Mouse (Mus musculus): ENCODE data around the gene Ttc22.

DNA sequence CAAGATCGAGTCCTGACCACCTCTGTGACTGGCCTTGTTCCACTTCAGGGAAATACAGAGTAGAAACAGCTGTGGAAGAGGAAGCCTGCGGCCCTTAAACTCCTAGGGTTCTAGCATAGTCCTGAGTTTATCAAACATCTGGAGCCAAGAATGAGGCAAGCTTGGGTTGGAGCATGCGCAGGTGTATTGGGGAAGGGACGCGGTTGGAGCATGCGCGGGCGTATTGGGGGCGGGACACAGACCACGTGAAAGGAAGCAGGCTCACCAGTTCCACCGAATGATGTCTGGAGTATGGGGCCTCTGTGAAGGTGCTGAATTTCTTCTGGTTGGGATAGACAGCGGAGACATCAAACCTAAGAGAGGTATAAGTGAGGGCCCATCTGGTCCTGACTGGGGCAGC lies 6.6 kb upstream of the Ttc22 start:
- TF ChIP-seq CTCF (IDR thresholded peaks at IDR 0.05; ENCODE audit: low read depth), result no peak
- TF ChIP-seq EP300 (optimal IDR thresholded peaks at IDR 0.05), result no peak

Data from stomach, postnatal 0 days (tissue).